Mouse (Mus musculus) adrenal gland, adult 8-10 months (tissue): ENCODE results near the gene Arhgef40. TPM values are rescaled to one million over a fixed set of nuclear protein-coding genes. Genes with fewer than 3 reads are reported as not detected.
"Not testable (repeated sequence)": the region's sequence is repeated elsewhere in the genome, so short reads cannot be mapped to it uniquely, and the experiment has no call there.

ENCODE experiments used
- DNase-seq: peaks from one replicate; pipeline ENCODE4 v3.0.0; 2022
- total RNA-seq, 4 experiments: library from RNA; stranded (reverse); gene quantifications; 2 replicates each; pipeline ENCODE4 v1.2.4; 2022

Arhgef40 gene
- total RNA-seq, 4 experiments from 2014 or later = 40.7 to 74.9 (median 57.2) TPM

- no peak for DNase-seq
Observed at GRCm38 (mm10) chr14:52019051-52019589, 34.6 kb downstream of the Arhgef40 start.

DNA sequence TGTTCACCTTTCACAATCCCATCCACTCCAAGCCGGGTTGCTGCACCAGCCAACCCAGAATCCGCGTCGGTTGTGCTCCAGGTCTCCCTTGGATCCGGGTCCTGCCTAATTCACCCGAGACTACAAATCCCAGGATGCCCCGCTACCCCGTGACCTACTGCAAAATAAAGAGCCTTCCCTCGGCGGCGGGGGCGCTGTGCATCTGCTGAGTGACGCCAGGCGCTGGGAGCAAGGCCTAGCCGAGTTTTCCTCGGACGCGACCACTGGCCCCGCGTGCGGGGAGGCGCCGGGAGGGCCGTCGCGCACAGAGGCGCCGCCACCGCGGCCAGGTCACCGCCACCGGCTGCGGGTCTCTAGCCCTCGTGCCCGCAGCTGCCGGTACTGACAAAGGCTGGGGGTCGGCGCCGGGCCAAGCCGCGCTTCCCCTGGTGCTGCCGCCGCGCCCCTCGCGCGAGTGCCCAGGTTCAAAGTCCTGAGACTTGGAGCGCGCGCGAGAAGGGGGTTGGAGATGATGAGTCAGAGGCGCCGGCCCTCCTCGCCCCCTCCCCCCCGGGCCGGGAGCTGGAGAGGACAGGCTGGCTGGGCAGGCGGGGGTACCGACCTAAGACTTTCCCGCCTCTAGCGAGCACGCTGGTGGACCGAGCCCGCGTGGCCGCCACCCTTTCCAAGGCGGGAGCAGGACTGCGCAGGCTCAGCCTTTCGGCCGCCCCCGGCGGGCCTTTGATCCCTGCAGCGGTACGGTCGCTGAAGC is 35.2 kb downstream of the Arhgef40 start:
- peak; percentile 97 for DNase-seq

DNA sequence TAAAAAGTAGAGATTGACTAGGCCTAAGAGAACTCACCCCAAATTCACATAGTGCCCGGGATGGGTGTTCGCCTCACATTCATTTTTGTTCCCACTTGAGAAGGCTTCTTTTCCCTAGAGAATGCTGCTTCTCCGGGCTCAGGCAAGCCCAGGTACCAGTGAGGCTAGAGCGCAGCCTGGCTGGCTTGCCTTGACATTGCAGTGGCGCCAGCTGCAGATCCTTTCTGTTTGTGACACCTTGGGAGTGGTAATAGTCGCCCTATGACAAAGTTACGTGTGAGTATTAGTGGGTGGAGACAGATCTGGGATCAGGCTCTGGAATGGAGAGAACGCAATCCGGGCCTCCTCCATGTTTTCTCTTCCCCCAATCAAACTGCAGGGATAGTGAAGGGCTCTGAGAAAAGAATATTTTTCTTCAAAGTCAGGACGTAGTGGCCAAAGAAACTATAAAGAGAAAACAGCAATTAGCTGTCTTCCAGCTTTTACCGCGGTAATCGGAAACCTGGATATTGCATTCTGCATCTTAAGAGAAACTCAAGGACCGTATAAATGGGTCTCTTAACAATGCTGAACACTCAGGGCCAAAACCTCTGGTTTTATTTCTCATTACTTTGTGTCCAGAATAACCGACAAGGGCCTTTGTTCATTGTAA is 36.1 kb downstream of the Arhgef40 start, which contains the start of gene Zfp219:
Zfp219 (minus strand) TSS at position 248 of the 652 bp plus-strand sequence.
- DNase-seq = peak; percentile 71

- no peak for DNase-seq
Observed at GRCm38 (mm10) chr14:52021138-52021529, 36.6 kb downstream of the Arhgef40 start.

- no peak for DNase-seq
Observed at GRCm38 (mm10) chr14:52021568-52022212, 37.2 kb downstream of the Arhgef40 start.

DNA sequence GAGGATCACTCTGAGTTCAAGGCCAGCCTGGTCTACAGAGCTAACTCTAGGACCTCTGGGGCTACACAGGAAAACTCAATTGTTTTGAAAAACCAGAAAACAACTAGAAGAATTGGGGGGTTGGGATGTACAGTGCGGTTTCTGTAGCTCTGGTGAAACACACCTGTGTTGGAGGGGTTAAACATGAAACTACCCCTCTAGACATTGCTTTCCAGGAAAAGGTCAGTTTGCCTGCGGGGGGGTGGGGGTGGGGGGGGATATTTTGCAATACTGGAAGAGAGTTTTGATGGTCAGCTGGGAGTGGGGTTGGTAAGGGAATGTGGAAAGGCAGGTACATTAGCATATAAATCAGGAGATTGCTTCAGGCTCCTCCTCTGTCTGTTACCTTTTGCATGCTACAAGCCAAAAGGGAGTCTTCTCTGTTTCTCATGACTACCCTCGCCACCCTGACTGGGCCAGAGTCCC is 37.8 kb downstream of the Arhgef40 start:
- DNase-seq = no peak

- DNase-seq = peak; percentile 90
Observed at GRCm38 (mm10) chr14:52022709-52023459, 38.4 kb downstream of the Arhgef40 start.

DNA sequence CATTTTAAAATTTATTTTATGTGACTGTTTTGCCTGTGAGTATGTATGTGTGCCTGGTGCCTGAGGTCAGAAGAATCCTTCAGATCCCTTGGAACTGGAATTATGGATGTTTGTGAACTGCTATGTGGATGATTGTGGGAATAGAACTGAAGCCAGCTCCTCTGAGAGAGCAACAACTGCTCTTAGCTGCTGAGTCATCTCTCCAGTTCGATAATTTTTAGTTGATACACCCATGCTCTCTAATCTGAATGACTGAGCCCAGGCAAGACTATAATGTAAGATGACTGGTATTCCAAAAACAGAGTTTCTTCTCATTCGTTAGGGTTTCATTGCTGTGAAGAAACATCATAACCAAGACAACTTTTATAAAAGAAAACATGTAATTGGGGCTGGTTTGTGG is 39.6 kb downstream of the Arhgef40 start:
- DNase-seq = no peak

- DNase-seq = no peak
Observed at GRCm38 (mm10) chr14:52026342-52026741, 41.8 kb downstream of the Arhgef40 start.

GRCm38 (mm10) chr14:52035926-52036325 is 51.4 kb downstream of the Arhgef40 start:
- no peak for DNase-seq

DNA sequence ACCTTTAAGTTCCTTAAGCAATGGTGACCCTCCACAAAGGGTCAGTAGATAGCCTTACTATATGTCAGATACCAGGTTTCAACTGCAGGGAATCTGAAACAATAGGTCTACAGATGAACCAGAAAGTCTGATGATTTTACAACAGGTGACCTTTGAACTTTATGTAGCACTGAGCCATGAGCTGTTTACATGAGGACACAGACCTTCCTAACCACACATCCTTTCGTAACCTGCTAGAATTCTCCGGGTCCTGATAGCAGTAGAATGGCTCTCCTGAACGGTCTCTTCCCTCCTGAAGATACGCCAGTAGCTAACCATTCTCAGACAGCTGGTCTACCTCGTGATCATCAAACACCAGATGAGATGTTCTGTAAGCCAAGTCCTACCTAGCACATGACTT is 54.8 kb downstream of the Arhgef40 start:
- no peak for DNase-seq

- DNase-seq = not testable (repeated sequence)
Observed at GRCm38 (mm10) chr14:52042359-52042758, 57.8 kb downstream of the Arhgef40 start, which contains the start of gene Olfr221. Gene Olfr221, minus strand, starts transcription at chr14:52042459.

DNA sequence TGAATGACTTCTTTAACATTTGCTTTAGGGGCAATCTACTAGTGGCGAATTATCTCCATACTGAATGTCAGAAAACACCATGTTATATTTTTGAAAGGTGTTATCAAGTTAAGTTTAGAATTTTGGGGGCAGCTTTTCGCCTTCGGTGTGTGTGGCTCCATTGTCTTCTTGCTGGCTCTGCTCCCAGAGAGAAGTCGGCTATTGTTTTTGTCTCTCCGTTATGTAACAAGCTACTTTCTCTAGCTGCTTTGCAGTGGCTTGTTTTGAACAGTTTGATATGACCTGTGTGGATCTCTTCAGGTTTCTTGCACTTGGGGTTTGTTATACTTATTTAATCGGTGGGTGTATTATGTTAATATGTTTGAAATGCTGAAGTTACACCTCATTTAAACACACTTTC is 58.9 kb downstream of the Arhgef40 start:
- no peak for DNase-seq

GRCm38 (mm10) chr14:52044901-52045678 is 60.6 kb downstream of the Arhgef40 start:
- no peak for DNase-seq

- DNase-seq = no peak
Observed at GRCm38 (mm10) chr14:52045966-52046565, 61.5 kb downstream of the Arhgef40 start.

DNA sequence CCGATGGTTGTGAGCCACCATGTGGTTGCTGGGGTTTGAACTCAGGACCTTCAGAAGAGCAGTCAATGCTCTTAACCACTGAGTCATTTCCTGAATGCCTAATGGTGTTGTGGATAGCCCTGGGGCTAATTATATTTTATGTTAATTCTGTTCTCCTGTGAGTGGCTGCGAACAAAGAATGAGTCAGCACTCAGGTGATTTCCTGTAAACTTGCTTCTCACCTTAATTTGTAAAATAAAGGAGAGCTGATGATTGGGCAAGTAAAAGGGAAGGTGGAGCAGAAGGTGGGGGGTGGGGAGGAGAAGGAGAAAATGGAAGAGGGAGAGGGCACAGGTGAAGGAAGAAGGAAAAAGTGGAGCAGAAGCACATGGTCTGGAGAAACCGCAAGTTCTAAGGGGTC is 68.2 kb downstream of the Arhgef40 start:
- DNase-seq = not testable (repeated sequence)
